Mouse (Mus musculus) stomach, embryonic 16.5 days (tissue): ENCODE results near the gene Fam90a1a. TPM values are rescaled to one million over a fixed set of nuclear protein-coding genes. Genes with fewer than 3 reads are reported as not detected.
"Not testable (repeated sequence)": the region's sequence is repeated elsewhere in the genome, so short reads cannot be mapped to it uniquely, and the experiment has no call there.

Experiments used
- ATAC-seq: fragments of 200-750 bp; cut with Nextera tagmentation; 2 replicates; pipeline ENCODE4 v1.8.0; 2017; ENCODE audit warnings: moderate number of reproducible peaks, moderate TSS enrichment; ENCODE audit not compliant: insufficient read depth, low FRiP score
- H3K27ac ChIP-seq: fragments of 300-500 bp; sonication (generic); 2 replicates; pipeline ENCODE4 v1.5.1; 2014; ENCODE audit warnings: low read length
- H3K27me3 ChIP-seq: fragments of 300-500 bp; sonication (generic); 2 replicates; pipeline ENCODE4 v1.6.1; 2014; ENCODE audit warnings: low read length, control low read depth, mixed read lengths; ENCODE audit not compliant: control insufficient read depth, insufficient read depth
- H3K36me3 ChIP-seq: fragments of 300-500 bp; sonication (generic); 2 replicates; pipeline ENCODE4 v1.6.1; 2014; ENCODE audit warnings: low read length; ENCODE audit not compliant: control insufficient read depth, insufficient read depth
- H3K4me1 ChIP-seq: fragments of 300-500 bp; sonication (generic); 2 replicates; pipeline ENCODE4 v1.6.1; 2014; ENCODE audit warnings: low read length, control low read depth, mixed read lengths; ENCODE audit not compliant: control insufficient read depth, insufficient read depth
- H3K4me2 ChIP-seq: fragments of 300-500 bp; sonication (generic); 2 replicates; pipeline ENCODE4 v1.6.1; 2014; ENCODE audit warnings: low read depth, low read length, mixed read lengths
- H3K4me3 ChIP-seq: fragments of 300-500 bp; sonication (generic); replicated peaks from 2 replicates; pipeline ENCODE4 v1.5.1; 2014; ENCODE audit warnings: mild to moderate bottlenecking, low read length
- H3K9ac ChIP-seq: fragments of 300-500 bp; sonication (generic); 2 replicates; pipeline ENCODE4 v1.6.1; 2014; ENCODE audit warnings: low read length
- H3K9me3 ChIP-seq: fragments of 300-500 bp; sonication (generic); replicated peaks from 2 replicates; pipeline ENCODE4 v1.6.1; 2016; ENCODE audit warnings: low read length, control low read depth; ENCODE audit not compliant: control insufficient read depth
- WGBS: fragments of 180-500 bp; shearing (Covaris S2); extraction: QIAGEN DNeasy Blood & Tissue Kit; methylation state at CpG from one replicate; pipeline ENCODE4 v1.1.7; 2014; 5-methylcytosine and 5-hydroxymethylcytosine counted together
- polyA plus RNA-seq: library from polyadenylated mRNA; unstranded; fragments of >200 nt; fragmentation: Nextera tagmentation; extraction: Ambion mirVana; gene quantifications from 2 replicates; pipeline ENCODE4 v1.2.1, GENCODE M21; 2015

Fam90a1a gene
- not detected in 2 replicates for polyA plus RNA-seq

DNA sequence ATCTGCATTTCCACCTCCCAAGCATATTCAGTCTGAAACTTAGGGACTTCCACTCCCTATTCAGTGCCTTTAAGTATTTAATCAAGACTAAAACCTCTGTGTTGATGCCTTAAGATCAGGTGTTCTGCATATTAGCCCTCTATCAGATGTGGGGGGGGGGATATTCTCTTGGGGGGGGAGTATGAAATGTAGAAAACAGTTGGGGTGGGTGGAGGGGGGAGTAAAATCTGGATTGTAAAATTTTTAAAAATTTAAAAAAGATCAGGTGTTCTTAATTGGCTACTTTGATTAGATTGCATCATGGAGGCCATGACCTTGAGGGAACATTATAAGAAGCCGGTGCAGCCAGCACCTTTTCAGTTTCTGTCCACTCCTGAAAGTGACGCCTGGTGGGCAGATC lies at the start of gene Fam90a1a:
TSS of gene Fam90a1a (plus strand) at position 301 of the 400 bp plus-strand sequence.
- no peak within 1 kb of the TSS for H3K4me3 ChIP-seq
- no peak for ATAC-seq
- no peaks in the 10 kb centered on the region for H3K9me3 ChIP-seq
- no peaks in the 10 kb centered on the region for H3K27me3 ChIP-seq
- 87% methylated on average over 2 of the region's 2 CpGs for WGBS
- H3K36me3 ChIP-seq, result no peaks in the 10 kb centered on the region
- no peak within 1 kb of the TSS for H3K4me2 ChIP-seq
- no peak within 1 kb of the TSS for H3K27ac ChIP-seq
- H3K9ac ChIP-seq, result no peak within 1 kb of the TSS
- no peaks in the 10 kb centered on the region for H3K4me1 ChIP-seq

DNA sequence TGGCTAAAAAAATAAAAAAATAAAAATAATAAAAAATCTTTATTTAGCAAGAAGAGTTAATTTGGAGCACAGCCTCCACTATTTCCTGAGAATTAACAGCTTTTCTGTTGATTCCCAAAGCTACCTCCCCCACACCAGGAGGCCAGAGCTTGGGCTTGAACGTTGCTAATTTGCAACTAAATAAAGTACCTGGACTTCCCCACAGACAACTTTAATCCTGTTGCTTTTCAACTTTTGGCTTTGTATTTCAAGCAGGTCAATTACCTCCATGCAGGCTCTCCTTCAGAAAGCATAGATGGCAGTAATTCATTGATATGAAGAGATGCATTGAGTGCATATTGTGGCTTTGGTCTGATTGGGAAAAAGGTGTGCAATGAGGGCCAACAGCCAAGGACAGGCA lies 46.6 kb upstream of the Fam90a1a start:
- H3K27ac ChIP-seq, result no peak overlapping the region
- no peaks in the 10 kb centered on the region for H3K36me3 ChIP-seq
- no peaks in the 10 kb centered on the region for H3K9me3 ChIP-seq
- H3K4me2 ChIP-seq, result no peak overlapping the region
- ATAC-seq, result no peak
- no peak overlapping the region for H3K9ac ChIP-seq
- H3K4me3 ChIP-seq, result no peak overlapping the region
- no peaks in the 10 kb centered on the region for H3K4me1 ChIP-seq
- no peaks in the 10 kb centered on the region for H3K27me3 ChIP-seq
- WGBS, result 19% methylated on average over 1 of the region's 1 CpGs

DNA sequence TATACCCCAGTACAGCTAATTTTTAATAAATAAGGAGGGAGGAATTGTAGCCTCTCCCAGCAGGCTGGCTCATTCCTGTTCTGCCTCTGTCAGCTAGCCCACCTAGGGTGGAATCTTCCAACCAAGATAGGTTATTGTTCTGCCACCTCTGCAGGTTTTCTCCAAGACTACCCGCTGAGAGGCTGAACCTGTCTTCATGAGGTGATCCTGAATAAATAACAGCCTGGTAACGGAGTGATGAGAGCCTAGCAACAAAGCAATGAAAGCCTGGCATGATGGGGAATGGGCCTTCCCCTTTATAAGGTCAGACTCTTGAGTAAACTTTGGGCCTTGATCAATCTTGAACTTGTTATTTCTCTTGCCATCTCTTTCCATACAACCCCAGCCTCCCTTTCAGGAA lies 46.0 kb upstream of the Fam90a1a start:
- Histone ChIP-seq H3K9me3 (no peaks in the 10 kb centered on the region), H3K27me3 (no peaks in the 10 kb centered on the region), H3K4me1 (no peaks in the 10 kb centered on the region), H3K36me3 (no peaks in the 10 kb centered on the region), H3K9ac (no peak overlapping the region), H3K4me2 (no peak overlapping the region), H3K27ac (no peak overlapping the region), H3K4me3 (no peak overlapping the region)
- ATAC-seq, result no peak
- WGBS, result 15% methylated on average over 2 of the region's 2 CpGs

DNA sequence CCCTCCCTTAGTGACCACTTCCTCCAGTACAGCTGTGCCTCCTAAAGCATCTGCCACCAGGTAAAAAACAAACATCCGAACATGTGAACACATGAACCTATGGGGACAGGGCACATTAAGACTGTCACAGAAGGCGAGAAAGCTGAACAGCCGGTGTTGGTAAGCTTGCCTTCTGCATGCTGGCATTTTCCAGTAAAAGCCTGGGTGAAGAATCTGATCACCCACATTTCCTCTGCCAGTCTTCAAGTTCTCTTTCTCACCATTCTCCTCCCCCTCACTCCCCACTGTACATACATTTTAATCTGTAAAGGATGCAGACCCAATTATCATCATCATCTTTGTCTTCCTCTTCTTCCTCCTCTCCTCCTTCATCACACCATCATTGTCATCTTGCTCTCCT lies 42.9 kb upstream of the Fam90a1a start:
- no peaks in the 10 kb centered on the region for H3K36me3 ChIP-seq
- H3K4me3 ChIP-seq, result no peak overlapping the region
- H3K4me2 ChIP-seq, result no peak overlapping the region
- H3K27ac ChIP-seq, result no peak overlapping the region
- H3K9ac ChIP-seq, result no peak overlapping the region
- H3K4me1 ChIP-seq, result no peaks in the 10 kb centered on the region
- no peaks in the 10 kb centered on the region for H3K27me3 ChIP-seq
- no peak for ATAC-seq
- WGBS, result 83% methylated on average over 3 of the region's 3 CpGs
- H3K9me3 ChIP-seq, result no peaks in the 10 kb centered on the region

DNA sequence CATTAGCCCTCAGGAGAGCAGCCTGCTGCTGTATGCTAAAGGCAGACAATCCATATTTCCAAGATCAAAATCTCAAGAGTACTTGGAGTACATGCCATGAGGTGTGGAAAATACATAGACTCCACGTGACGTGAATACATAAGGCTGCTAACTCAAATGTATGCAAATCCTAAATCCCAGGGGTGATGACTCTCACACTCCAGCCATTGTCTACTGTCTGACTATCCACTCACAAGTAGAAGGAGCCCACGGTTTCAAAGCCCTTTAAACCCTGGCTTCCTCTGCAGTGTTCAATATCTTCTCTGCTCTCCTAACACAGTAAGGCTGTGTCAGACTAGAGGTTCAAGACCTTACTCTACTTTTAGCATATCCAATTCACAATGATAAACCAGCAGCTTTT lies 27.8 kb upstream of the Fam90a1a start:
- ATAC-seq, H3K4me1 ChIP-seq, H3K9ac ChIP-seq, H3K4me2 ChIP-seq, H3K27me3 ChIP-seq, H3K4me3 ChIP-seq, H3K36me3 ChIP-seq, H3K9me3 ChIP-seq, H3K27ac ChIP-seq: not testable (repeated sequence)
- WGBS, result 80% methylated on average over 3 of the region's 3 CpGs

DNA sequence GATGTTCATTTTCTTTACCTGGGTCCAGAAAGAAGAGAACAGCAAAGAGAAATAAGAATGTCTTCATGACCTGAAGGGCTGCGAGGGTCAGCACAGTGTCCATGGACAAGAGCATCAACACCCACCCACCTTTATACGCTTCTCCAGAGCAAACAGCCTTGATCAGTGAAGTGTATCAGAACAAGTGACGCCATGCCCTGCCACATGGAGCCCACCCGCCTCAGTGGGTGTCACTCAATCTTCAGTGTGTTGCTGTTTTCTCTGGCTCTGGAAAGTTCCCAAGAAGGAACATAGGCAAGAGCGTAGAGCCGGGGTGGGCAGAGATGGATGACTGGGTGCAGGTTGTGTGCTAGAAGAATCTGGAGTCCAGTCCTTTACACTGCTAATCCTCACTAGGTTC lies 25.9 kb upstream of the Fam90a1a start, which contains the start of gene Defb15:
TSS of gene Defb15 (minus strand) at position 101 of the 400 bp plus-strand sequence.
- WGBS, result 91% methylated on average over 6 of the region's 6 CpGs
- Histone ChIP-seq H3K36me3 (no peaks in the 10 kb centered on the region), H3K27ac (no peak within 1 kb of the TSS), H3K9ac (no peak within 1 kb of the TSS), H3K27me3 (no peaks in the 10 kb centered on the region), H3K9me3 (no peaks in the 10 kb centered on the region), H3K4me1 (no peaks in the 10 kb centered on the region), H3K4me2 (no peak within 1 kb of the TSS), H3K4me3 (no peak within 1 kb of the TSS)
- ATAC-seq, result no peak

DNA sequence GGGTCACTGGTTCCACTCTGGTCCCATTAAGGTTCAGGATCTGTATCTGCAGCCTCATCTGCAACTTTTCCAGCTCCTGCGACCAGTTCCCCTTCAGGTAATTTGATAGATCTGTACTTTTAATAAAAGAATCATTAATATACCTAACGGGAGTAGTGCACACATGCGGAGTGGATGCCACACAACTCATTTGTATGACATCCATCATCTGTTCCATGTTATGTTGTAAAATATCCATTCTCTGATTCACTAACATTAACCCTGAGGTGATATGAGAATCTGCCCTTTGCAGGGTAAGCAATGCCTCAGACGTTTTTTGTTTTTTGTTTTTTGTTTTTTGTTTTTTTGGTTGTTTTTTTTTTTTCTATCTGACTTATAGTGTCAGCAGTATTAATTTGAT lies 20.5 kb upstream of the Fam90a1a start, which contains the start of gene Defb35:
TSS of gene Defb35 (plus strand) at position 301 of the 400 bp plus-strand sequence.
- not testable (repeated sequence) for H3K27ac ChIP-seq, H3K9me3 ChIP-seq, ATAC-seq, H3K4me1 ChIP-seq, H3K4me2 ChIP-seq, H3K9ac ChIP-seq, H3K4me3 ChIP-seq, H3K36me3 ChIP-seq, H3K27me3 ChIP-seq
- 81% methylated on average over 4 of the region's 4 CpGs for WGBS

DNA sequence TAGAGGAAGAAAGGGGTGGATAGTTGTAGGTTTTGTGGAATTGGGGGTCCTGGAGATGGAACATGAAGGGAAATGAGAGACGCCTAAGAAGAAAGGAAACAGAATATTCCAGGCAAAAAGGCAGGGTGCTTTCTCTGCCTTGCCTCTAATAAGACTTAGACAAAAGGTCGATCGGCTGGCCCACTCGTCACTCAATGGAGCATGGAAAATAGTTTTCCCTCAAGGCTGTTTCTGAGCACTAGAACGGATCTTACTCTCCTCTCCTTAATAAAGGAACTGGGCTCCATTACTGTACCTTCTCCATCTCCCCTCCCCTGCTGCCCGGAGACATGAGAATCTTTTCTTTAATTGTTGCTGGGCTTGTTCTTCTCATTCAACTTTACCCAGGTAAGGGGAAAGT lies 12.1 kb upstream of the Fam90a1a start, which contains the start of gene Defb13:
TSS of gene Defb13 (plus strand) at position 301 of the 400 bp plus-strand sequence.
- no peak for ATAC-seq
- WGBS, result 81% methylated on average over 6 of the region's 6 CpGs

DNA sequence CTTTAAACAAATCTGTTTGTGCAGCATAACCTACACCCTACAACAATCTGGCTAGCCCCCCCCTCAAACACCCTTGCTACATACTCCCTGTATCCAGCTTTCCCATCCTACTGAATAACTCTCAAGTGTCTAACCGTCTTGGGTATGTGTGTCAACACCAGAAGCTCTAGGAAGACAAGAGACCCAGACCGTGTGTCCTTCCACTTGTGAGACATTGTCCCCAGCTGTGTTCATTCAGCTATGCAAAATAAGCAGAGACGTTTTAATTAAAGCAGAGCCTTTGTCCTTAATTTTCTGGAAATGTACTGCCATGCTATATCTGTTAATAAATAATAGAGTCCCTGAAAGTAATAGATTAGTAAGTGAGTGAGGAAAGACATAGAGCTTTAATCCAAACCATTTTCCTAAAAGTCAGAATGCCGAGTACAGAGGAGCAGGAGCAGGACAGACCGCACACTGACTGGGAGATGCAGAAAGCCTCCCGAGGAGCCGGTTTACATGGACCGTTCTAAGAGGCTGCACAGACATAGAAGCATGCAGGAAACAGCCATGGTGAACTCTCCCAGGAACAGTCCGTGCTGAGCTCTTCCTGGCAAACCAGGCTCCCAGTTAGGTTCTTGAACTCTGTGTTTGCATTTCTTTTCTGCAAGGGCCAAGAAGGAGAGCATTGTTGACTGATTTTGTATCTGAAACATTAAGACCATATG lies 11.1 kb upstream of the Fam90a1a start:
- H3K36me3 ChIP-seq, result no peaks in the 10 kb centered on the region
- no peaks in the 10 kb centered on the region for H3K4me1 ChIP-seq
- no peaks in the 10 kb centered on the region for H3K27me3 ChIP-seq
- no peak overlapping the region for H3K4me2 ChIP-seq
- H3K4me3 ChIP-seq, result no peak overlapping the region
- no peak overlapping the region for H3K27ac ChIP-seq
- H3K9me3 ChIP-seq, result no peaks in the 10 kb centered on the region
- H3K9ac ChIP-seq, result no peak overlapping the region
- ATAC-seq, result no peak
- WGBS, result 62% methylated on average over 9 of the region's 9 CpGs

More for the DNA sequence above, 12.1 kb upstream of the Fam90a1a start, which contains the start of gene Defb13:
- Histone ChIP-seq H3K27ac (no peak within 1 kb of the TSS), H3K4me3 (no peak within 1 kb of the TSS), H3K9ac (no peak within 1 kb of the TSS), H3K9me3 (no peaks in the 10 kb centered on the region), H3K27me3 (no peaks in the 10 kb centered on the region), H3K4me1 (no peaks in the 10 kb centered on the region), H3K36me3 (no peaks in the 10 kb centered on the region), H3K4me2 (no peak within 1 kb of the TSS)
